Mouse (Mus musculus): ENCODE results near the gene Gsdma3. TPM values are rescaled to one million over a fixed set of nuclear protein-coding genes. Genes with fewer than 3 reads are reported as not detected.

The Gsdma3 gene
- not detected in 2 replicates for polyA plus RNA-seq (2012; rRNA removed)

DNA sequence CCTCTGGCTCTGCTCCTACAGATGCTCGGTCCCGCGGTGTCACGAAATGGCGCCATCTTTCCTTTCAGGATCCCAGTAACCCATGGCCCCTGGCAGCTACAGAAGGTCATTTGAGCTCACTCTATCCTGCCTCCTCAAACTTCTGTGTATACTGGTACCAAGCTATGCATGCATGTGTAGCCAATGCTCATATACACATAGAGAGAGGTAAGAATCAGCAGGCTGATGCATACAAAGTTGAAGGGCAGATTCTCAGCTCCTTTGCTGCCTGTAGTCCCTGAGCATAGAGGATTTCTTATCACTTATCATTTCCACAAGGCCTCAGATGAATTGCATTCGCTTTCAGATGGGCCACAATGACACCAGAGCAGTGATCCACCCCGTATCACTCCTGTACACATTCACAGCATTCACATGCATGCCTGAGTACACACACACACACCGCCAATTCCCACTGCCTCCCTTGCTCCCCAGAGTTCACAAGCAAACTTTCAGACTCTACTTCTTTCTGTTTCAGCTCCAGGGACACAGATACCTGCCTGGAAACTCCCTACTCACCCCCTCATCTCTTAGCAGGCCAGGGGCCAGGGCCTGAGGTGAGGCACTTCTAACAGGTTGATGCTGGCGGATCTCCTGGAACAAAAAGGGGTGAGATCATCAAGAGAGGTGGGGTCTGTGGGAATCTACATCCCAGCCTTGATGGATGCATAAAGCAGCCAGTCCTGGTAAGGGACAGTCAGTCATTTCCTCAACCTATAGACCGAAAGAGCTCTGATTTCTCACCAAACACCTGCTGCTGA is at the start of gene Gsdma3, which contains the start of gene Gm12355:
Gene Gsdma3, plus strand, starts transcription at position 750 of the 800 bp plus-strand sequence.
Gene Gm12355, minus strand, starts transcription at position 51 of the 800 bp plus-strand sequence.
- TF ChIP-seq CTCF (IDR thresholded peaks at IDR 0.05; ENCODE audit: borderline replicate concordance, extremely low read depth, insufficient read depth, insufficient read length) (no peak), POLR2A (IDR thresholded peaks at IDR 0.05; ENCODE audit: borderline replicate concordance, extremely low read depth, insufficient read depth, insufficient read length, poor library complexity, severe bottlenecking) (no peak)
- DNase-seq (ENCODE audit: low read depth): no peak

GRCm38 (mm10) chr11:98577776-98578175 is 48.4 kb upstream of the Gsdma3 start:
- TF ChIP-seq POLR2A (IDR thresholded peaks at IDR 0.05; ENCODE audit: borderline replicate concordance, extremely low read depth, insufficient read depth, insufficient read length, poor library complexity, severe bottlenecking) (no peak), CTCF (IDR thresholded peaks at IDR 0.05; ENCODE audit: borderline replicate concordance, extremely low read depth, insufficient read depth, insufficient read length) (no peak)
- no peak for DNase-seq (ENCODE audit: low read depth)

- no peak for DNase-seq (ENCODE audit: low read depth)
- TF ChIP-seq CTCF (IDR thresholded peaks at IDR 0.05; ENCODE audit: borderline replicate concordance, extremely low read depth, insufficient read depth, insufficient read length) (no peak), POLR2A (IDR thresholded peaks at IDR 0.05; ENCODE audit: borderline replicate concordance, extremely low read depth, insufficient read depth, insufficient read length, poor library complexity, severe bottlenecking) (no peak)
Observed at GRCm38 (mm10) chr11:98580301-98581121, 45.6 kb upstream of the Gsdma3 start.

DNA sequence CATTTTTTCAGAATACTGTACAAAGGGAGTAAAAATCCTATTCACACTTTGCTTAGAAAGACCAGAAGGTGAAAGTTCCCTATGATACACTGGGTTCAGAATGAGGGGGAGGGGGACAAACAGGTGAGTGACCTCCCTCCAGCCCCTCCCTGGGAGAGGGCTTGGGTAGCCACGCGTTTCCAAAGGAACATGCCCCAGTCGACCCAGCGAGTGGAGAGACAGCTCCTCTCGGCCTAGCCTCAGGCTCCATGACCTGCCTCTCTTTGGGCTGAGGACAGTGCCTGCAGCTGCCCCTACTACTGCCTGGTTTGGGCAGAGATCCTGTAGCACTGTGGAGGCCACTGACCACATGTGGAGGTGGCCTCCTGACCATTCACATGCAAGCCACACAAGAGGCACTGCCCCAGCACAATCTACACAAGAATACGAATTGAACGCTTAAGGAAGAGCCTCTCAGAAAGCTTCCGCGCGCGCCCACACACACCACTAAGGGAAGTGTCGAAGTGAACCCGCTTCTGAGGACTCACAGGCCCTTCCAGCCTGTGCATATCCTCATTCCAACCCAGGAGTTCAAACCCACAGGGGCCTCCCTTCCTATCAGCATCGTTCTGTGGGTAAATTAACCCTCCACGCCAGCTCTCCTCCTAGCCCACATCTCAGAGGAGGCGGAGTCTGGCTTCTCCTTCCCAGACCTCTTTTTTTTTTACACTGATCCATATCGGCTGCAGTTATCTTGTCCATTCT is 44.7 kb upstream of the Gsdma3 start:
- no peak for DNase-seq (ENCODE audit: low read depth)
- TF ChIP-seq CTCF (IDR thresholded peaks at IDR 0.05; ENCODE audit: borderline replicate concordance, extremely low read depth, insufficient read depth, insufficient read length) (no peak), POLR2A (IDR thresholded peaks at IDR 0.05; ENCODE audit: borderline replicate concordance, extremely low read depth, insufficient read depth, insufficient read length, poor library complexity, severe bottlenecking) (no peak)

- no peak for DNase-seq (ENCODE audit: low read depth)
- TF ChIP-seq CTCF (IDR thresholded peaks at IDR 0.05; ENCODE audit: borderline replicate concordance, extremely low read depth, insufficient read depth, insufficient read length): no peak
- TF ChIP-seq POLR2A (IDR thresholded peaks at IDR 0.05; ENCODE audit: borderline replicate concordance, extremely low read depth, insufficient read depth, insufficient read length, poor library complexity, severe bottlenecking): no peak
Observed at GRCm38 (mm10) chr11:98582030-98582388, 44.2 kb upstream of the Gsdma3 start.

DNA sequence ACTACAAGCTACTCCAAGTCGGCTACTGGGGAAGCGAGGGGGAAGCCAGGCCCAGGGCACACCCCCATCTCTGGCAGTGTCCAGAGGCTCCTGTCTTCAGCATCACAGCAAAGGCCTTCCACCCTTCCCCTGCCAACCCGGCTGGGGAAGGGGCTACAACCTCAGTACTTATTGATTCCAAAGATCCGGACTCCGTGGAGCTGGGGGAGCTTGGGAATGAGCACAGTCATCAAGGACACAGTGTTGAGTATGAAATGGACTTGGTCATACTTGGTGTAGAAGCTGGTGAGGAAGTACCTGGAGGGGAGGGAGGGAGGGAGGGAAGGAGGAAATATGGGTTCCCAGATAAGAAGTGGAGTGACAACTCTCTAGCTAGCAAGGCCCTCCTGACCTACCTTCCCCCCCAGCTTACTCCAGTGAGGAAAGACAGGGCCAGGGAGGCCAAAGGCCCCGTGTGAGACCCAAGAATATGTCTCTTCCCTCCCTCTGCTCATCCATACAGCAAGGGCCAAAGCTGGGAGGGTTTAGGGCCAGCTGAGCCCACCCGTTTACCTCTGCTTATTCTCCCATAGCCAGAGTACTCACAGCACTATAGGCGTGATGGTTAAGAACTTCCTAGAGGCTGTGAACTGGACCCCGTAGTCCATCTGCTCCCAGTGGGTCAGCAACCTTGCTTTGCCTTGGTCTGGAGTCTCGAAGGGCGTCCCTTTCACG is 43.5 kb upstream of the Gsdma3 start:
- TF ChIP-seq CTCF (IDR thresholded peaks at IDR 0.05; ENCODE audit: borderline replicate concordance, extremely low read depth, insufficient read depth, insufficient read length) (no peak), POLR2A (IDR thresholded peaks at IDR 0.05; ENCODE audit: borderline replicate concordance, extremely low read depth, insufficient read depth, insufficient read length, poor library complexity, severe bottlenecking) (no peak)
- no peak for DNase-seq (ENCODE audit: low read depth)

GRCm38 (mm10) chr11:98583265-98583552 is 43.0 kb upstream of the Gsdma3 start:
- DNase-seq (ENCODE audit: low read depth): no peak
- TF ChIP-seq CTCF (IDR thresholded peaks at IDR 0.05; ENCODE audit: borderline replicate concordance, extremely low read depth, insufficient read depth, insufficient read length): no peak
- TF ChIP-seq POLR2A (IDR thresholded peaks at IDR 0.05; ENCODE audit: borderline replicate concordance, extremely low read depth, insufficient read depth, insufficient read length, poor library complexity, severe bottlenecking): no peak

- no peak for TF ChIP-seq CTCF (IDR thresholded peaks at IDR 0.05; ENCODE audit: borderline replicate concordance, extremely low read depth, insufficient read depth, insufficient read length)
- TF ChIP-seq POLR2A (IDR thresholded peaks at IDR 0.05; ENCODE audit: borderline replicate concordance, extremely low read depth, insufficient read depth, insufficient read length, poor library complexity, severe bottlenecking): no peak
- no peak for DNase-seq (ENCODE audit: low read depth)
Observed at GRCm38 (mm10) chr11:98583571-98583970, 42.6 kb upstream of the Gsdma3 start.

DNA sequence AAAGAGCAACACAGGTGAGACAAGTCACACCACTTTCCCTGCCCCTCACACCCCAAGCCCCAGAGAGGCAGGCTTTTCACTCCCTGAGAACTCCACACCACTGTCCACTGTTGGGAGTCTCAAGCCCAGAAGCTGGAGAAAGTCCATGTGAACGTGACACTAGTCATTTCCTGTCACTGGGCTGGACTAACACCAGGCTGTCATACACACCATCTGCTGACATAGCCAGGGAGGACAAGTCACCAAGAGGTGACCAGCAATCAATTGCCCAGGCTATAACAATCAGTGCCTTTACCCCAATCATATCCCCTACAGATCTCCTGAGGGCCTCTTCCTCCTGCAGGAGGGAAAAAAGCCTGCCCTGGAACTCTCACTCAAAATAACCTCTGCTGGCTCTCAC is 42.0 kb upstream of the Gsdma3 start:
- no peak for TF ChIP-seq POLR2A (IDR thresholded peaks at IDR 0.05; ENCODE audit: borderline replicate concordance, extremely low read depth, insufficient read depth, insufficient read length, poor library complexity, severe bottlenecking)
- TF ChIP-seq CTCF (IDR thresholded peaks at IDR 0.05; ENCODE audit: borderline replicate concordance, extremely low read depth, insufficient read depth, insufficient read length): no peak

GRCm38 (mm10) chr11:98584629-98585177 is 41.5 kb upstream of the Gsdma3 start:
- no peak for TF ChIP-seq POLR2A (IDR thresholded peaks at IDR 0.05; ENCODE audit: borderline replicate concordance, extremely low read depth, insufficient read depth, insufficient read length, poor library complexity, severe bottlenecking)
- TF ChIP-seq CTCF (IDR thresholded peaks at IDR 0.05; ENCODE audit: borderline replicate concordance, extremely low read depth, insufficient read depth, insufficient read length): no peak
- DNase-seq (ENCODE audit: low read depth): no peak

More for the DNA sequence above, 42.0 kb upstream of the Gsdma3 start:
- no peak for DNase-seq (ENCODE audit: low read depth)
